Mouse (Mus musculus): Measurements from ENCODE around the gene Fam71f2. TPM values are rescaled to one million over a fixed set of nuclear protein-coding genes. Genes with fewer than 3 reads are reported as not detected.

Gene Fam71f2
- total RNA-seq, 4 experiments from 2014 or later: 0.38 to 0.55 (median 0.54) TPM; not detected in 1

Other genes with a start within 250 kb of the Fam71f2 start
- gene Lep, start 219.4 kb upstream of the Fam71f2 start, total RNA-seq (2022): not detected
- 10 to 100 TPM; 38.0 to 52.6 (median 44.6) TPM for gene Rbm28, start 114.6 kb upstream of the Fam71f2 start, total RNA-seq (2022)
- gene Prrt4, start 100.0 kb upstream of the Fam71f2 start, total RNA-seq (2022): 1 to 10 TPM; 2.6 to 3.5 (median 3.0) TPM
- gene Impdh1, start 63.2 kb upstream of the Fam71f2 start, total RNA-seq (2022): 10 to 100 TPM; 36.4 to 45.0 (median 41.1) TPM
- gene Hilpda, start 7.1 kb upstream of the Fam71f2 start, total RNA-seq (2022): 1 to 10 TPM; 4.9 to 9.0 (median 6.6) TPM
- not detected for gene Fam71f1, start 39.5 kb downstream of the Fam71f2 start, total RNA-seq (2022)
- 10 to 100 TPM; 65.8 to 71.3 (median 69.3) TPM for gene Calu, start 68.5 kb downstream of the Fam71f2 start, total RNA-seq (2022)
- under 1 TPM in 2 of 4 experiments, not detected in 2; 0.33 to 0.80 TPM for gene Opn1sw, start 108.9 kb downstream of the Fam71f2 start, total RNA-seq (2022)
- gene Ccdc136, start 116.7 kb downstream of the Fam71f2 start, total RNA-seq (2022): 10 to 100 TPM; 77.8 to 87.7 (median 83.6) TPM
- gene Flnc, start 153.7 kb downstream of the Fam71f2 start, total RNA-seq (2022): 1 to 10 TPM; 2.1 to 8.8 (median 5.4) TPM
- 100 to 1,000 TPM; 221 to 280 (median 257) TPM for gene Atp6v1f, start 188.1 kb downstream of the Fam71f2 start, total RNA-seq (2022)
- gene Atp6v1fnb, start 191.8 kb downstream of the Fam71f2 start, total RNA-seq (2022): under 1 TPM in 2 of 4 experiments, not detected in 2; 0.61 to 0.75 TPM
- gene Kcp, start 228.4 kb downstream of the Fam71f2 start, total RNA-seq (2022): 1 to 10 TPM; 1.4 to 3.5 (median 1.8) TPM
- 10 to 100 TPM in 2 of 4 experiments, 1 to 10 TPM in 2; 3.8 to 16.9 (median 12.2) TPM for gene Irf5, start 247.0 kb downstream of the Fam71f2 start, total RNA-seq (2022)

All from layer of hippocampus, adult 8-10 months (tissue).